Mouse (Mus musculus) kidney, adult 2 months (tissue): ENCODE measurements at regions not wholly inside any gene's neighbourhood (a gene's known extent, or its start where the extent isn't known, plus 50 kb on each side); places are given as distances from the start of the nearest gene placed in this dataset.
"Not testable (repeated sequence)": the region's sequence is repeated elsewhere in the genome, so short reads cannot be mapped to it uniquely, and the experiment has no call there.

Source experiments
- DNase-seq: peaks from one replicate; pipeline ENCODE4 v3.0.0; 2021
- H3K27ac ChIP-seq: fragments of 200-500 bp; 2 replicates; pipeline ENCODE4 v1.5.1; 2012; ENCODE audit warnings: low read depth, low read length, control low read depth, inconsistent platforms; ENCODE audit not compliant: insufficient read depth
- H3K27me3 ChIP-seq: fragments of 200-500 bp; replicated peaks from 2 replicates; pipeline ENCODE4 v1.6.1; 2012; ENCODE audit warnings: mild to moderate bottlenecking, moderate library complexity, low read length, inconsistent platforms; ENCODE audit not compliant: control insufficient read depth, insufficient read depth
- H3K36me3 ChIP-seq: fragments of 200-500 bp; 2 replicates; pipeline ENCODE4 v1.6.1; 2012; ENCODE audit warnings: mild to moderate bottlenecking, moderate library complexity, low read length, inconsistent platforms; ENCODE audit not compliant: control insufficient read depth, insufficient read depth
- H3K4me1 ChIP-seq: fragments of 200-500 bp; 2 replicates; pipeline ENCODE4 v1.6.1; 2011; ENCODE audit warnings: low read length; ENCODE audit not compliant: control insufficient read depth, insufficient read depth
- H3K4me3 ChIP-seq: fragments of 200-500 bp; 2 replicates; pipeline ENCODE4 v1.5.1; 2011; ENCODE audit warnings: mild to moderate bottlenecking, low read depth, low read length, control low read depth; ENCODE audit not compliant: insufficient read depth
- WGBS: fragments of 180-500 bp; shearing (Covaris S2); methylation state at CpG from one replicate; pipeline ENCODE4 v1.1.7; 2018; 5-methylcytosine and 5-hydroxymethylcytosine counted together

DNA sequence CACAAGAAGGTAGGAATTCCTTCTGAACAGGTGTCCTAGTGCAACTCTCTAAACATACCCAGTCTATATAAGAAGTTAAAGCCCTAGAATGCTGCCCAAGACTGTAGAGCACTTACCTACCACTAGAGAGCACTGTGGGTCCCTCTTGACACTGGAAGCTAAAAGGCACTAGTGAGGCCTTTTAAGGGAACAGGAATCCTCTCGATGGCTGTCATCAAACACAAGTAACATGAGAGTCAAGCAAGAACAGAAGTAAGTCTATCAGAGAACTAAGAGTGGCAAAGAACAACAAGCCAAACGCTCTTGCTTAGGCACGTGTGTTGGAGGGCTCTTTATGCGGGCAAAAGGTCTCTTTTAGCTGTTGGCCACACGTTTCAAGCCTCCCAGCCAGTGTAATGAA, 123.8 kb upstream of the G530012D18Rik start:
- H3K27ac ChIP-seq, DNase-seq, H3K27me3 ChIP-seq, H3K4me3 ChIP-seq, H3K36me3 ChIP-seq, H3K4me1 ChIP-seq: not testable (repeated sequence)
- WGBS = 62% methylated on average over 5 of the region's 5 CpGs

- not testable (repeated sequence) for H3K4me3 ChIP-seq, H3K4me1 ChIP-seq, H3K27ac ChIP-seq, H3K27me3 ChIP-seq, H3K36me3 ChIP-seq, DNase-seq
- WGBS = 81% methylated on average over 4 of the region's 4 CpGs
Measured at GRCm38 (mm10) chr1:85453350-85453749, 122.1 kb upstream of the G530012D18Rik start.

- not testable (repeated sequence) for H3K4me3 ChIP-seq, H3K36me3 ChIP-seq, H3K27ac ChIP-seq, H3K4me1 ChIP-seq, H3K27me3 ChIP-seq, DNase-seq
- WGBS = 50% methylated on average over 1 of the region's 1 CpGs
Measured at GRCm38 (mm10) chr1:85456671-85457070, 118.8 kb upstream of the G530012D18Rik start.

GRCm38 (mm10) chr1:85457731-85458130, 117.7 kb upstream of the G530012D18Rik start:
- not testable (repeated sequence) for H3K27me3 ChIP-seq, H3K27ac ChIP-seq, H3K4me1 ChIP-seq, DNase-seq, H3K4me3 ChIP-seq, H3K36me3 ChIP-seq
- WGBS = 71% methylated on average over 4 of the region's 4 CpGs

GRCm38 (mm10) chr1:85462121-85462520, 113.4 kb upstream of the G530012D18Rik start:
- DNase-seq = peak; percentile 29
- H3K27me3 ChIP-seq, H3K4me1 ChIP-seq, H3K36me3 ChIP-seq, H3K4me3 ChIP-seq, H3K27ac ChIP-seq: not testable (repeated sequence)
- 83% methylated on average over 4 of the region's 4 CpGs for WGBS

DNA sequence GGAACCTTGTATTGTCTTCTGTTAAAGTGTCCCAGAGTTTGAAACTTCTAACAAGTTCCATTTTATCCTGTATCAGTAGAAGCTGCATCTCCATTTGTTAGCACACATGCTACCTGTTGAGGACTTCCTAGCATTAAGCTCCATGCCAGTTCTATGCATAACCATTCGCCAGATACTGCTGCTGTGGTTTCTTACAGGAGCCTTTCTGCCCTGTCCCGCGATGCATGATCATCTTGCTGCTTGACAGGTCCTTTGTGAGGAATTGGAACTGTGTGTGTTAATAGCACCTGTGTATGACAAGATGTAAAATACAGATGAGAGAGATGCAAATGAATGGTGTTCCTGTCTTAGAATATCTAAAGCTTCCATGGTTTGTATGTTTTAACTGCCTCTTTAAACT, 96.4 kb upstream of the G530012D18Rik start:
- H3K4me3 ChIP-seq, H3K4me1 ChIP-seq, DNase-seq, H3K36me3 ChIP-seq, H3K27ac ChIP-seq, H3K27me3 ChIP-seq: not testable (repeated sequence)
- 78% methylated on average over 3 of the region's 3 CpGs for WGBS

- H3K27me3 ChIP-seq, H3K4me3 ChIP-seq, H3K4me1 ChIP-seq, H3K27ac ChIP-seq, DNase-seq, H3K36me3 ChIP-seq: not testable (repeated sequence)
- WGBS = 82% methylated on average over 4 of the region's 6 CpGs
Measured at GRCm38 (mm10) chr1:85484985-85485384, 90.5 kb upstream of the G530012D18Rik start.

- not testable (repeated sequence) for DNase-seq, H3K27me3 ChIP-seq, H3K4me1 ChIP-seq, H3K27ac ChIP-seq, H3K36me3 ChIP-seq, H3K4me3 ChIP-seq
- 87% methylated on average over 4 of the region's 4 CpGs for WGBS
Measured at GRCm38 (mm10) chr1:85499931-85500330, 75.5 kb upstream of the G530012D18Rik start.

DNA sequence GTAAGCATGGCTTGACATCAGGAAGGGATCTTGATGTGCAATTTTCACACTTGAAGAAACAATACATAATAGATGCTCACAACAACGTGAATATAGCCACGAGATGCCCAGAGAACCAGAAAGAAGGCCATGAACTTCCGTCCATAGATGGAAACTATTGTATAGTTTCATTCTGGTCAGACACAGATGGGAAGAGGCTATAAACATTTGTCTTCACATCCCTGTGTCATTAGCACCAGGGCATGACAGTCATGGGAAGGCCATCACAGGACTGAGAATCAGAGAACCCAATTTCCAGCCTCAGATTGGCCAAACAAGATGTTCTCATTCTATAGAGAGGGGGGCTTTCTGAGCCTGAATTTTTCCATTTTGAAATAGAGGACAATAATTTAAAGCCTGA, 74.2 kb upstream of the G530012D18Rik start:
- not testable (repeated sequence) for H3K36me3 ChIP-seq, H3K4me3 ChIP-seq, H3K27ac ChIP-seq, DNase-seq, H3K27me3 ChIP-seq, H3K4me1 ChIP-seq
- WGBS = 75% methylated on average over 3 of the region's 3 CpGs
